Mouse (Mus musculus) NIH3T3 (cell line): ENCODE data around the gene Capn5.

Source experiments
- DNase-seq: peaks from one replicate; pipeline ENCODE4 v3.0.0-alpha.2; 2012; ENCODE audit warnings: low read depth

The Capn5 gene

DNA sequence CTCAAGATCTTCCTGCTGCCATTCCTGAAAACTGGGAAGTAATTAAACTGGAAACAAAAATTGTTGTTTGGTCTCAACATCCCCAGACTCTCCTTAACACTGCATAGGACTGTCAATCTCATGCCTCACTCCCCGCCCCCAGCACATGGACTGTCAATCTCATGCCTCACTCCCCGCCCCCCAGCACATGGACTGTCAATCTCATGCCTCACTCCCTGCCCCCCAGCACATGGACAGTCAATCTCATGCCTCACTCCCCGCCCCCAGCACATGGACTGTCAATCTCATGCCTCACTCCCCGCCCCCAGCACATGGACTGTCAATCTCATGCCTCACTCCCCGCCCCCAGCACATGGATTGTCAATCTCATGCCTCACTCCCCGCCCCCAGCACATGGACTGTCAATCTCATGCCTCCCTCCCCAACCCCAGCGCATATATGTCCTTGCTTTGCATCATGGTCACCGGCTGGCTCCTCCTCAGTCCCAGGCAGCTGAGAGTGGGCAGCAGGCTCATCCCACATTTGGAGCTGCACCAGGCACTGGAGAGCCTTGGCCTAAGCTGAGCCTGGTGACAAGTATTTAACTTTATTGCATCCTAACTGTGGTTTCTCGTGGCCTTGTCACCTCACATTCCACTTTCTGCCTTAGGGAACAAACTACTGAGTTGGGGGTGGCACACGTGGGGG, 29.2 kb downstream of the Capn5 start:
- no peak for DNase-seq

GRCm38 (mm10) chr7:98147766-98148165, 30.3 kb downstream of the Capn5 start:
- DNase-seq = no peak

DNA sequence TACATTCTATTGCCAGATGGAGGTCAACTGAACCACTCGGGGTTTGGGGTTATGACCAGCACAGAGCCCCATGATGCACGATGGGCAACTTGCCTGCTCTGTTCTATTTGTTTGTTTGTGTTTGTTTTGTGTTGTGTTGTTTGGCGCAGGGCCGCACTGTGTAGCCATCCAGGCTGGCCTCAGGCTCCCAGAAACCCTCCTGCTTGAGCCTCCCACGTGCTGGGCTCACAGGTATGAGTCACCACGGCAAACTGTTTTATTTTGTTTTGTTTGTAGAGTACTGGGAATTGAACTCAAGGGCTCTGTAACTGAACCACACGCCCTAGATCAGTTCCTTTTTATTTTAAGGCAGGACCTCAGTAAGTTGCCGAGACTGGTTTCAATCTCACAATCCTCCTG, 31.6 kb downstream of the Capn5 start:
- peak; percentile 67 for DNase-seq

- DNase-seq = peak; percentile 64
These were observed 32.1 kb downstream of the Capn5 start for GRCm38 (mm10) chr7:98145842-98146446.

- no peak for DNase-seq
These were observed 32.7 kb downstream of the Capn5 start, which contains the start of gene Omp for GRCm38 (mm10) chr7:98145402-98145801. Gene Omp, minus strand, starts transcription at chr7:98145502.

DNA sequence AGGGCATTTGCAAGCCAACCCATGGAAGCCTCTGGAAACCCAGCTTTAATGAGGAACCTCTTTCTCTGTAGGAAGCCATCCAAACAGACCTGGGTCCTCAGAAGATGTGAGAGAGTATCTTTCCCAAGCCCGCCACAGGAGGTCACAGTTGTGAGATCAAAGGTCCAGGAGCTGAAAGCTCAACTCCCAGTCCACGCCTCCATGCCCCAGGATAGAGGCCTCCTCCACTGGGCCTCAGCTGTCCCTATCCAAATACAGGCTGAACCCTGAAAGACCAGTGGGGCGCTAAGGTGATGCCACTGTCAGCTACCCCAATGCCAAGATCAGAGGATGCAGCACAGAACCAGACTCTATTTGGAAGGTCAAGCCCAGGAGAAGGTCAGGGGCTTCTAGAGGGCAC, 35.4 kb downstream of the Capn5 start:
- no peak for DNase-seq

DNA sequence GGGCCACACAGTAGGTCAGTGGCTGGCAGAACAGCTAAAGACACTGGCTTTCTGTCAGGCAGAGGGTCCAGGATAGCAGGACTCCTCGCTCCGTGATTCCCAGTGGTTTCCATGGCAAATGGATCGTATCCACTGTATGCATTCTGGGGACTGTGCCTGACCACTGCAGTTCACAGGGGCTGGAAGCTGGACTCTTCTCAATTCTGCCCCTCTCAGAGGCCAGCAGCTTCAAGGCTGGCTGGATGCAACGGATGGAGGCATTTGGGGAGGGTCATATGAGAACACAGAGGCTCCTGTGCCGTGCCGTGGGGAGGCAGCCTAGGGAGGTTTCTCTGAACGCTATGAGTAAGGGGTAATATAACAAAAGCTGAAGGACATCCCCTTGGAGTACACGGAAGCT, 35.8 kb downstream of the Capn5 start:
- no peak for DNase-seq

- peak; percentile 65 for DNase-seq
These were observed 36.9 kb downstream of the Capn5 start for GRCm38 (mm10) chr7:98141206-98141605.

DNA sequence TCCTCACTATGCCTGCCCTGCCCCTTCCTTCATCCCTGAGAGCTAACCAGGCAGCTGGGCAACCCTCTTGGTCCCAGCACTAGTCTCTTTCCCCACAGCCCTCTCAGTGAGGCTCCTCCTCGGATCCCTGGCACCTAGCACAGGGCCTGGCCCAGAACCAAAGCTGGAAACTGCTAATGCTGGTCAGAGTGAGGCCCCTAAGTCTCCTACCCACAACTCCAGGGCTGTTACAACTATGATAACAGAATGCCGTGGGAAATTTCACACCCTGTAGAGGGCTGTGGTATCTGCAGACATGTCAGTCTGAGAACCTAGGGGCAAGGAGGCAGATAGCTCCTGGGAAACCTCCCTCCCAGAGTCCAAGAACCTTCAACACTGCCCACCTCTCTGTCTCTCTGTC, 37.5 kb downstream of the Capn5 start:
- DNase-seq = peak; percentile 62

GRCm38 (mm10) chr7:98139216-98139615, 38.9 kb downstream of the Capn5 start:
- DNase-seq = no peak

- peak; percentile 37 for DNase-seq
These were observed 40.1 kb downstream of the Capn5 start for GRCm38 (mm10) chr7:98137995-98138394.

DNA sequence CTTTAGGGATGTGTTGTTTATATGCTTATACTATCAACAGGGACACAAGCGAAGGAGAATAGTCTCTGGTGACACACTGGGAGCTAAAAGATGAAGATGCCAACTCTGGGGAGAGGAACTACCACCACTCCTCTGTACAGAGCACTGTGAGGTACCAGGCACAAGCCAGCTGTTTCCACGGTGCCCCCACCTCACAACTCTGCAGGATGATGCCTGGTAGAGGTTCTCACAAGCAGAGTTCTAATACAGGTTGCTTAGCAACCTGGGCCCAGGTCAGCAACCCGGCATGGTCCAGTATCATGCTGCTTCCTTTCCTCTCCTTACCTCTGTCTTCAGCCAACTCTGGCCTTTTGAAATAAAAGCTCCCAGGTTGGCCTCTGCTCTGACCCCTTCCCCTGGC, 40.5 kb downstream of the Capn5 start:
- DNase-seq = no peak

- DNase-seq = peak; percentile 9
These were observed 46.3 kb downstream of the Capn5 start for GRCm38 (mm10) chr7:98131751-98132150.

GRCm38 (mm10) chr7:98125473-98125872, 52.6 kb downstream of the Capn5 start:
- peak; percentile 55 for DNase-seq

DNA sequence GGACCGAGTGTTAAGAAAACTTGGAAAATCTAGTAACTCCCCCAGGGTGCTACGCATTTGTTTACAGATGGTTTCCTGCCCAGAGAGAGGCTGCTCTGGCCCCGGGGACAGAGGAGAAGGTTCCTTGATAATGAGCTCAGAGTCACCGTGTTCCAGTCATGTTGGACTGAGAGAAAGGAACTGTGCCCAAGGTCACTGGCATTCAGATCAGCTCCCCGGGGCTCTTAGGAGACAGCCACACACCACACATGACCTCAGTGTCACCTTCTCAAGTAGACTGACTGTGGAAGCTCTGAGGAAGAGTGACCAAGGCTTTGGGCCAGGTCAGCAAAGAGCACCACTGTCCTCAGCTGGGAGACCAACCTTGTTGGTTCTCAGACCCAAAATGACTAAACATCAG, 53.4 kb downstream of the Capn5 start:
- DNase-seq = no peak

- DNase-seq = no peak
These were observed 56.4 kb downstream of the Capn5 start for GRCm38 (mm10) chr7:98121673-98122072.

DNA sequence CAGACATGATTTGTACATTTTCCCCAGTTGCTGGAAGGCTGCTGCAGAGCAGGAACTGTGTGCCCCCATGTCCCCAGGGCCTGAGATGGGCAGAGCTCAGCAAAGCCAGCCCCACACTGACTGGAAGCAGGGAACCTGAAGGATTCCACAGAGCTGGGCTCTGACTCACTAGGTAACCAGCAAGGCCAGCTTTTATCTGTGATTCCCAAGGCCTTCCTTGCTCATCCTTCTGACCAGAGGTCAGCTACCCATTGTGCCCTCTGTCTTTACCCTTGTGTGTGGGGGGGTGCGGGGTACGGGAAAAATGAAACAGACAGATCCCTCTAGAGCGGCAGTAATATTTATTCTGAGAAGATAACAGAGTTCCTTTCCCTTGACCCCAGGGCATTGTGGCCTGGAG, 56.8 kb downstream of the Capn5 start:
- DNase-seq = no peak

GRCm38 (mm10) chr7:98120325-98120724, 57.7 kb downstream of the Capn5 start:
- peak; percentile 84 for DNase-seq

- no peak for DNase-seq
These were observed 58.2 kb downstream of the Capn5 start for GRCm38 (mm10) chr7:98119961-98120232.

DNA sequence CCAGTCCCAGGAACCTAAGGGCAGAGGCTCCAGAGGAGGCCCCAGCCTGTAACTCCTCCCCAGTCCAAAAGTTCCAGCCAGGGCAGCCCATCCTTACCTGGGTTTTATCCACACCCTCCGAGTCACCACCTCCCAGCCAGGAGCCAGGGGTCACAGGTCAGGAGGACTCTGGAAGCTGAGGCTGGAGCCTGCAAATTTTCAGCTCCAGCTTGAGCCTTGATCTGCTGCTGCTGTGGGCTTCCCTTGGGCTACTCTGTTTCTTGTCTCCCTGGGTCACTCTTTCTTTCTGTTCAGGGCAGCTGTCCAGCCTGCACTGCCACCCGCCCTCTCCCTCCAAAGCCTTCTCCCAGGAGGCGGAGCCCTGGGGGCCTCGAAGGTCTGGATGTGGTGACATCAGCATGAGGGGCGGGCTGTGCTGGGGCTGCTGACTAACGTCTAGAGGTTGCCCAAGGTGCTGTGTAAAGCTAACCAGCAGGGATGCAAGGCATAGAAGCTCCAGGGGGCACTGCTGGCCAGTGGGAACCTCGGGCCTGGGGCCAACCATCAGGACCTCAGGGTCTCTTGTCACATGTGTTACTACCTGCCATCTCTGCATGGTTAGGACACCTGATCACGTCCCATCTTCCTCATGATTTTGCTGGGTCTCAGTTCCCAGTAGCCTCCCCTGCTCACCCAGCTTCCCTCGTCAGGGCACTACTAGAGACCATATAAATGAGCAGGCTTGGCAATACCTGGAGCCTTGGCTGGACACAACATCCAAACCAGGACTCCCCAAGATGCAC, 58.7 kb downstream of the Capn5 start, which contains the start of gene Myo7a:
Myo7a (minus strand) TSS at position 346 of the 782 bp plus-strand sequence.
- DNase-seq = peak; percentile 84

- DNase-seq = peak; percentile 90
These were observed 60.9 kb downstream of the Capn5 start for GRCm38 (mm10) chr7:98117012-98117660.

- no peak for DNase-seq
These were observed 63.4 kb downstream of the Capn5 start for GRCm38 (mm10) chr7:98114656-98115055.

GRCm38 (mm10) chr7:98111233-98111632, 66.8 kb downstream of the Capn5 start:
- no peak for DNase-seq
